Mouse (Mus musculus) forebrain, embryonic 12.5 days (tissue): ENCODE results near the gene Mybpc1. TPM values are rescaled to one million over a fixed set of nuclear protein-coding genes. Genes with fewer than 3 reads are reported as not detected.
"Not testable (repeated sequence)": the region's sequence is repeated elsewhere in the genome, so short reads cannot be mapped to it uniquely, and the experiment has no call there.

ENCODE experiments used
- ATAC-seq: fragments of 200-750 bp; cut with Nextera tagmentation; 2 replicates; pipeline ENCODE4 v1.8.0; 2017; ENCODE audit warnings: moderate TSS enrichment; ENCODE audit not compliant: low FRiP score
- H3K27ac ChIP-seq: fragments of 300-500 bp; sonication (generic); 2 replicates; pipeline ENCODE4 v1.5.1; 2016; ENCODE audit warnings: mild to moderate bottlenecking
- H3K27me3 ChIP-seq: fragments of 300-500 bp; sonication (generic); 2 replicates; pipeline ENCODE4 v1.6.1; 2016; ENCODE audit warnings: mild to moderate bottlenecking
- H3K36me3 ChIP-seq: fragments of 300-500 bp; sonication (generic); replicated peaks from 2 replicates; pipeline ENCODE4 v1.6.1; 2016; ENCODE audit warnings: mild to moderate bottlenecking
- H3K4me1 ChIP-seq: fragments of 300-500 bp; sonication (generic); 2 replicates; pipeline ENCODE4 v1.6.1; 2016
- H3K4me2 ChIP-seq: fragments of 300-500 bp; sonication (generic); 2 replicates; pipeline ENCODE4 v1.6.1; 2016; ENCODE audit warnings: mild to moderate bottlenecking, moderate library complexity
- H3K4me3 ChIP-seq: fragments of 300-500 bp; sonication (generic); replicated peaks from 2 replicates; pipeline ENCODE4 v1.5.1; 2016; ENCODE audit warnings: mild to moderate bottlenecking
- H3K9ac ChIP-seq: fragments of 300-500 bp; sonication (generic); 2 replicates; pipeline ENCODE4 v1.6.1; 2016; ENCODE audit warnings: mild to moderate bottlenecking
- H3K9me3 ChIP-seq: fragments of 300-500 bp; sonication (generic); 2 replicates; pipeline ENCODE4 v1.6.1; 2016
- WGBS: fragments of 180-500 bp; shearing (Covaris S2); methylation state at CpG from one replicate; pipeline ENCODE4 v1.1.7; 2016; 5-methylcytosine and 5-hydroxymethylcytosine counted together
- polyA plus RNA-seq: library from polyadenylated mRNA; unstranded; fragments of >200 nt; fragmentation: Nextera tagmentation; extraction: Ambion mirVana; gene quantifications from 2 replicates; pipeline ENCODE4 v1.2.1, GENCODE M21; 2016

Gene Mybpc1
- polyA plus RNA-seq, 1 experiment from 2014 or later: 0.78 TPM

- H3K9ac ChIP-seq: peak within 1 kb of the TSS; percentile 78
- peak within 1 kb of the TSS; percentile 73 for H3K27ac ChIP-seq
- H3K36me3 ChIP-seq: no peaks in the 10 kb centered on the region
- H3K27me3 ChIP-seq: no peaks in the 10 kb centered on the region
- under 1% methylated on average over 60 of the region's 80 CpGs for WGBS
- peak within 1 kb of the TSS; percentile 73 for H3K4me3 ChIP-seq
- H3K4me1 ChIP-seq: peaks cover 15% of the 10 kb centered on the region
- no peaks in the 10 kb centered on the region for H3K9me3 ChIP-seq
- peak; percentile 96 for ATAC-seq
- H3K4me2 ChIP-seq: peak within 1 kb of the TSS; percentile 70
These were observed 101.3 kb downstream of the Mybpc1 start, which contains the start of gene Chpt1 for GRCm38 (mm10) chr10:88503421-88504314. Gene Chpt1 (minus strand): TSS chr10:88504073.

GRCm38 (mm10) chr10:88502919-88503318 lies 102.0 kb downstream of the Mybpc1 start:
- Histone ChIP-seq H3K4me1 (peaks cover 15% of the 10 kb centered on the region), H3K27me3 (no peaks in the 10 kb centered on the region), H3K9ac (peak overlapping the region; percentile 78), H3K4me2 (peak overlapping the region; percentile 70), H3K27ac (no peak overlapping the region), H3K4me3 (peak overlapping the region; percentile 73), H3K36me3 (no peaks in the 10 kb centered on the region), H3K9me3 (no peaks in the 10 kb centered on the region)
- WGBS: 66% methylated on average over 4 of the region's 4 CpGs
- ATAC-seq: 0 out of 2 replicates have a peak, but pooled peaks have one; percentile 1

- Histone ChIP-seq H3K27ac (no peak overlapping the region), H3K36me3 (no peaks in the 10 kb centered on the region), H3K4me3 (no peak overlapping the region), H3K4me2 (peak overlapping the region; percentile 70; the same call in 1 of the 2 replicates), H3K9ac (no peak overlapping the region), H3K9me3 (no peaks in the 10 kb centered on the region), H3K27me3 (no peaks in the 10 kb centered on the region), H3K4me1 (peaks cover 15% of the 10 kb centered on the region)
- no peak for ATAC-seq
- WGBS: 67% methylated on average over 13 of the region's 13 CpGs
These were observed 102.8 kb downstream of the Mybpc1 start for GRCm38 (mm10) chr10:88501886-88502765.

GRCm38 (mm10) chr10:88501370-88501769 lies 103.6 kb downstream of the Mybpc1 start:
- Histone ChIP-seq H3K4me3 (no peak overlapping the region), H3K4me2 (no peak overlapping the region), H3K9ac (no peak overlapping the region), H3K9me3 (no peaks in the 10 kb centered on the region), H3K27ac (no peak overlapping the region), H3K36me3 (no peaks in the 10 kb centered on the region), H3K27me3 (no peaks in the 10 kb centered on the region), H3K4me1 (peaks cover 15% of the 10 kb centered on the region)
- ATAC-seq: no peak
- WGBS: 82% methylated on average over 10 of the region's 10 CpGs

- no peaks in the 10 kb centered on the region for H3K27me3 ChIP-seq
- no peak overlapping the region for H3K4me3 ChIP-seq
- H3K27ac ChIP-seq: no peak overlapping the region
- ATAC-seq: no peak
- H3K4me2 ChIP-seq: no peak overlapping the region
- no peaks in the 10 kb centered on the region for H3K9me3 ChIP-seq
- peaks cover 15% of the 10 kb centered on the region for H3K4me1 ChIP-seq
- H3K9ac ChIP-seq: no peak overlapping the region
- H3K36me3 ChIP-seq: no peaks in the 10 kb centered on the region
- 72% methylated on average over 5 of the region's 5 CpGs for WGBS
These were observed 105.0 kb downstream of the Mybpc1 start for GRCm38 (mm10) chr10:88499993-88500392.

- no peaks in the 10 kb centered on the region for H3K9me3 ChIP-seq
- no peak overlapping the region for H3K9ac ChIP-seq
- 72% methylated on average over 11 of the region's 11 CpGs for whole genome bisulfite sequencing
- no peak overlapping the region for H3K4me3 ChIP-seq
- H3K36me3 ChIP-seq: no peaks in the 10 kb centered on the region
- H3K4me1 ChIP-seq: peaks cover 4% of the 10 kb centered on the region
- no peaks in the 10 kb centered on the region for H3K27me3 ChIP-seq
- no peak for ATAC-seq
- H3K4me2 ChIP-seq: no peak overlapping the region
- no peak overlapping the region for H3K27ac ChIP-seq
These were observed 107.9 kb downstream of the Mybpc1 start for GRCm38 (mm10) chr10:88496864-88497564.

- no peak overlapping the region for H3K4me2 ChIP-seq
- no peaks in the 10 kb centered on the region for H3K36me3 ChIP-seq
- H3K27ac ChIP-seq: no peak overlapping the region
- no peak for ATAC-seq
- H3K27me3 ChIP-seq: no peaks in the 10 kb centered on the region
- H3K9ac ChIP-seq: no peak overlapping the region
- 81% methylated on average over 4 of the region's 4 CpGs for WGBS
- no peaks in the 10 kb centered on the region for H3K9me3 ChIP-seq
- H3K4me3 ChIP-seq: no peak overlapping the region
- no peaks in the 10 kb centered on the region for H3K4me1 ChIP-seq
These were observed 109.9 kb downstream of the Mybpc1 start for GRCm38 (mm10) chr10:88494959-88495587.

- WGBS: 78% methylated on average over 8 of the region's 8 CpGs
- no peaks in the 10 kb centered on the region for H3K4me1 ChIP-seq
- H3K36me3 ChIP-seq: no peaks in the 10 kb centered on the region
- H3K9ac ChIP-seq: no peak overlapping the region
- H3K4me3 ChIP-seq: no peak overlapping the region
- no peak overlapping the region for H3K27ac ChIP-seq
- H3K27me3 ChIP-seq: no peaks in the 10 kb centered on the region
- no peaks in the 10 kb centered on the region for H3K9me3 ChIP-seq
- no peak overlapping the region for H3K4me2 ChIP-seq
- no peak for ATAC-seq
These were observed 112.3 kb downstream of the Mybpc1 start for GRCm38 (mm10) chr10:88492658-88493057.

GRCm38 (mm10) chr10:88491632-88492031 lies 113.3 kb downstream of the Mybpc1 start:
- no peaks in the 10 kb centered on the region for H3K27me3 ChIP-seq
- H3K4me1 ChIP-seq: no peaks in the 10 kb centered on the region
- H3K36me3 ChIP-seq: no peaks in the 10 kb centered on the region
- no peak for ATAC-seq
- no peak overlapping the region for H3K27ac ChIP-seq
- no peak overlapping the region for H3K9ac ChIP-seq
- H3K4me2 ChIP-seq: no peak overlapping the region
- 58% methylated on average over 7 of the region's 7 CpGs for WGBS
- H3K9me3 ChIP-seq: no peaks in the 10 kb centered on the region
- no peak overlapping the region for H3K4me3 ChIP-seq

GRCm38 (mm10) chr10:88488629-88489028 lies 116.3 kb downstream of the Mybpc1 start:
- Histone ChIP-seq H3K9me3 (no peaks in the 10 kb centered on the region), H3K36me3 (no peaks in the 10 kb centered on the region), H3K4me3 (no peak overlapping the region), H3K27me3 (no peaks in the 10 kb centered on the region), H3K9ac (no peak overlapping the region), H3K4me2 (no peak overlapping the region), H3K27ac (no peak overlapping the region), H3K4me1 (no peaks in the 10 kb centered on the region)
- no peak for ATAC-seq
- WGBS: 93% methylated on average over 5 of the region's 5 CpGs

- H3K4me1 ChIP-seq: not testable (repeated sequence)
These were observed 122.1 kb downstream of the Mybpc1 start for GRCm38 (mm10) chr10:88482866-88483265.

More at GRCm38 (mm10) chr10:88482866-88483265, 122.1 kb downstream of the Mybpc1 start:
- H3K36me3 ChIP-seq, H3K27ac ChIP-seq, H3K9ac ChIP-seq, ATAC-seq, H3K9me3 ChIP-seq, H3K4me3 ChIP-seq, H3K27me3 ChIP-seq, H3K4me2 ChIP-seq: not testable (repeated sequence)
- 95% methylated on average over 10 of the region's 10 CpGs for WGBS
